8 mouse cellular contexts compared by ENCODE assay signal in the genomic region with DNA sequence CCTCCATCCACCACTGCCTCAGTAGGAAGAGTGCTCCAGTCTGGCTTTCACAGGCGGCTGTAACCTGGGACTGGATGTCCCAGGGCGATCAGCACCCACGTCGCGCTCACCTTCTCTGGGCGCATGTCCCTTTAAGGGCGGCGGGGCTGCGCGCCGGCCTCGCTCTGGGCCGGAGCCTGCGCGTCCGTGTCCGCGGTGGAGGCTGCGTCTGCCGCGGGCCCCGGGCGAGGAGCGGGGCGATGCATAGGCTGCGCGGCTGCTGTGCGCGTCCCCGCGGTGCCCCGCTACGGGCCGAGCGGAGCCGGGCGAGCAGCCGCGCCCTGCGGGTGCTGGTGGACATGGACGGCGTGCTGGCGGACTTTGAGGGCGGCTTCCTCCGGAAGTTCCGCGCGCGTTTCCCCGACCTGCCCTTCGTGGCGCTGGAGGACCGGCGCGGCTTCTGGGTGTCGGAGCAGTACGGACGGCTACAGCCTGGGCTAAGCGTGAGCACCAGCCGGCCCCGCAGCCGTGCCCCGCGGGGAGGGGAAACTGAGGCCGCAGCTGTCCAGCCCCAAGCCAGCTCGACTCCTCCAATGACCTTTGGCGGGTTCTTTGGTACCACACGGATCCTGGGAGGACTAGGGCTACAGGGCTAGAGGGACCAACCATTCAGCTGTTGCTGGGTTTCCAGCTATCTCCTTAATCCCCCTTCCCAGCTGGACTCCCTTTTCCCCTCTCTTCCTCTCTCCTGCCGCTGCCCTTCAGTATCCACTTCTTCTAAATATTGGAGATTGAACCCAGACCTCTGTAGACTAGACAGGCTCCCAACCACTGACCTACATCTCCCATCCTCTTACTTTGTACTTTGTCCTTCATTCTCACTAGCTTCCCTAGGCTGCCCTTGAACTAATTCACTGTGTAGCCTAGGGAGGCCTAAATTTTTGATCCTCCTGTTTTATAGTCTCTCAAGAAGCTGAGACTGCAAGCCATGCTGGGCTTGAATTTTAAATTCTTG. TPM values are rescaled to one million over a fixed set of nuclear protein-coding genes. Genes with fewer than 3 reads are reported as not detected.
A peak's percentile ranks its signal among the peaks of the same experiment; 100 is the strongest.
DNase-seq lines count a peak whose midpoint lies in the region; ATAC-seq and TF ChIP-seq lines count a peak whose summit lies in the region.

No protein-coding gene starts in this region.

- peak overlapping the region; percentile 83 for H3K4me3 ChIP-seq in cortical plate, adult 2 months (ENCODE audit: insufficient read depth, low read length)

- H3K27ac ChIP-seq in cortical plate, adult 2 months (ENCODE audit: insufficient read depth, low read length): peak overlapping the region; percentile 87

- intact Hi-C loops in left cerebral cortex, postnatal 25 days (cut with DNase I): no loop called here

- peak; percentile 85 to 95 for DNase-seq in adrenal gland, adult (ENCODE audit: inconsistent age in 2 of 2, low spot score in 1 of 2)
- DNase-seq in gastrocnemius, postnatal 10 days: peak; percentile 83
- peak; percentile 78 to 83 for DNase-seq in left cerebral cortex, postnatal 25 days (ENCODE audit: low spot score in 2 of 2)
- DNase-seq in mesoderm, embryonic 11.5 days (ENCODE audit: low read depth, low spot score): peak; percentile 74
- peak; percentile 86 for DNase-seq in right cerebral cortex, postnatal 25 days
- DNase-seq in urinary bladder, postnatal 4 days (ENCODE audit: low spot score in 2 of 2): peak; percentile 76 to 83

- no peaks in the 10 kb centered on the region for H3K4me1 ChIP-seq in cortical plate, adult 2 months (ENCODE audit: control insufficient read depth, insufficient read depth, low read length)

- peak; percentile 74 for ATAC-seq in inflammation-experienced regulatory T-cells, adult 6 months

- TF ChIP-seq POLR2A in cortical plate, adult 2 months (IDR thresholded peaks at IDR 0.05; ENCODE audit: extremely low read depth, insufficient read depth, low read length): peak; percentile 7; the same call in 1 of the 2 replicates

- no peak for TF ChIP-seq CTCF in cortical plate, adult 2 months (IDR thresholded peaks at IDR 0.05; ENCODE audit: extremely low read depth, insufficient read depth, low read length)

RNA-seq across cellular contexts. Expression of gene Cops3, which starts 8.6 kb away (rescaled TPM):
- polyA plus RNA-seq in cortical plate, adult 2 months (2012; rRNA removed): 47.3 and 48.1 TPM in 2 replicates
- 10 to 100 TPM; 72.7 to 75.2 TPM for total RNA-seq in gastrocnemius, postnatal 10 days (2021)
- polyA plus RNA-seq in inflammation-experienced regulatory T-cells, adult 6 months (2017; shearing (Covaris generic)): 10 to 100 TPM; 75.3 to 89.0 (median 88.4) TPM
- total RNA-seq in left cerebral cortex, postnatal 25 days (2021): 10 to 100 TPM; 69.4 to 71.9 TPM

RNA-seq across cellular contexts. Expression of gene Nt5m, which starts 8.9 kb away (rescaled TPM):
- polyA plus RNA-seq in cortical plate, adult 2 months (2012; rRNA removed): 72.5 and 73.2 TPM in 2 replicates
- total RNA-seq in gastrocnemius, postnatal 10 days (2021): 10 to 100 TPM; 15.7 to 19.2 TPM
- polyA plus RNA-seq in inflammation-experienced regulatory T-cells, adult 6 months (2017; shearing (Covaris generic)): 1 to 10 TPM; 6.3 to 8.8 (median 7.6) TPM
- total RNA-seq in left cerebral cortex, postnatal 25 days (2021): 10 to 100 TPM; 51.5 to 57.5 TPM

RNA-seq across cellular contexts. Expression of gene Flcn, which starts 38.4 kb away (rescaled TPM):
- 51.4 and 51.6 TPM in 2 replicates for polyA plus RNA-seq in cortical plate, adult 2 months (2012; rRNA removed)
- 10 to 100 TPM; 25.5 to 27.0 TPM for total RNA-seq in gastrocnemius, postnatal 10 days (2021)
- 10 to 100 TPM; 19.6 to 30.6 (median 23.2) TPM for polyA plus RNA-seq in inflammation-experienced regulatory T-cells, adult 6 months (2017; shearing (Covaris generic))
- 10 to 100 TPM; 46.6 to 51.1 TPM for total RNA-seq in left cerebral cortex, postnatal 25 days (2021)

Comparison
In these comparisons a context has a peak if more than half of its experiments do, and no peak if none do; other contexts are left out.
1. Peak in every context shown above with its lines: DNase-seq, ATAC-seq, H3K4me3 ChIP-seq and H3K27ac ChIP-seq.